Mouse (Mus musculus): Measurements from ENCODE around the gene Osbpl9.

Gene Osbpl9

GRCm38 (mm10) chr4:109201582-109202424 lies at the start of gene Osbpl9:
Gene Osbpl9 (minus strand): TSS chr4:109202272.
- peak; percentile 98 for DNase-seq

- DNase-seq: no peak
Measured at GRCm38 (mm10) chr4:109251605-109252004, 49.5 kb upstream of the Osbpl9 start.

GRCm38 (mm10) chr4:109245016-109245620 lies 43.0 kb upstream of the Osbpl9 start:
- DNase-seq: no peak

- DNase-seq: no peak
Measured at GRCm38 (mm10) chr4:109244506-109244905, 42.4 kb upstream of the Osbpl9 start.

GRCm38 (mm10) chr4:109241934-109242333 lies 39.9 kb upstream of the Osbpl9 start:
- peak; percentile 27 for DNase-seq

GRCm38 (mm10) chr4:109241221-109241620 lies 39.1 kb upstream of the Osbpl9 start:
- DNase-seq: no peak

- peak; percentile 28 for DNase-seq
Measured at GRCm38 (mm10) chr4:109238428-109239268, 36.6 kb upstream of the Osbpl9 start.

GRCm38 (mm10) chr4:109236186-109236879 lies 34.3 kb upstream of the Osbpl9 start:
- DNase-seq: no peak

- DNase-seq: peak; percentile 11
Measured at GRCm38 (mm10) chr4:109234806-109235350, 32.8 kb upstream of the Osbpl9 start.

- no peak for DNase-seq
Measured at GRCm38 (mm10) chr4:109234185-109234584, 32.1 kb upstream of the Osbpl9 start, which contains the start of gene Calr4. Gene Calr4 (plus strand): TSS chr4:109234485.

GRCm38 (mm10) chr4:109229766-109230279 lies 27.8 kb upstream of the Osbpl9 start:
- DNase-seq: no peak

GRCm38 (mm10) chr4:109226071-109226470 lies 24.0 kb upstream of the Osbpl9 start:
- no peak for DNase-seq

- DNase-seq: no peak
Measured at GRCm38 (mm10) chr4:109225606-109226005, 23.5 kb upstream of the Osbpl9 start.

- DNase-seq: peak; percentile 87
Measured at GRCm38 (mm10) chr4:109224762-109225552, 22.9 kb upstream of the Osbpl9 start.

- DNase-seq: no peak
Measured at GRCm38 (mm10) chr4:109222001-109222400, 19.9 kb upstream of the Osbpl9 start.

- no peak for DNase-seq
Measured at GRCm38 (mm10) chr4:109220441-109220940, 18.4 kb upstream of the Osbpl9 start.

GRCm38 (mm10) chr4:109218008-109218407 lies 15.9 kb upstream of the Osbpl9 start:
- no peak for DNase-seq

GRCm38 (mm10) chr4:109213986-109214385 lies 11.9 kb upstream of the Osbpl9 start:
- DNase-seq: no peak

- no peak for DNase-seq
Measured at GRCm38 (mm10) chr4:109210881-109211280, 8.8 kb upstream of the Osbpl9 start.

- DNase-seq: no peak
Measured at GRCm38 (mm10) chr4:109210253-109210652, 8.2 kb upstream of the Osbpl9 start.

- no peak for DNase-seq
Measured at GRCm38 (mm10) chr4:109207524-109207923, 5.5 kb upstream of the Osbpl9 start.

Data from cerebellum, adult 11 months (tissue).